Mouse (Mus musculus): ENCODE measurements around the gene Hoxa3. TPM values are rescaled to one million over a fixed set of nuclear protein-coding genes. Genes with fewer than 3 reads are reported as not detected.

Hoxa3 gene
- polyA plus RNA-seq, 1 experiment from 2014 or later = 0.32 TPM

DNA sequence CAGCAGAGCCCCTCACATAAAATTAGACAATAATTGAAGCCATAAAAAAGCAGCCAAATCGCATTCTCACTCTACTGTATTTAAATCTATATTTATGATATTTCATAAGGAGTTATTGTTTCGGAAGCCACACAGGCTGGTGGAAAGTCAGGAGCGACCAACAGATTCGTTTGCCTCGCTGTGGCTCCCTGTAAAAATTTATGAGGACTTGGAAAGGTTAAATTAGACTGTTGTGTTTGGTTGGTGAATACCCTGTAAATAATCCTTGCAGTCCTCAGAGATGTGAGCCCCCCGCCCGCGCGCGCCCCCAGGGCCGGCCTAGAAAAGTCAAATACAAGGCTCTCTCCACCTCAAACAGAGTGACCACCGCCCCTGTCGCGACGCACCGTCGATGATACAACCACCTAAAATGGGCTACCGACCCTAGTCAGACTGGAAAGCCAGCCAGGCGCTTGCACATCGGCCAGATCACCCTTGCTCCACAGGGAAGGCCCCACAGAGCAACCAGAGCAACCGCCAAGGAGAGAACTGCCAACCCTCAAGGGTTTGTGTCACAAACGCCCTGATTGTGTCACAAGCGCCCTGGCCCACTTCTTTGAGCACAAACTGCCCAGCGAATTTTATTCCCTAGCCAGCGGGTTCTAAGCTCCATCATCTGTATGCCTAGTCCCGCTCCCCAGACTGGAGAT lies 13.6 kb upstream of the Hoxa3 start:
- no peak overlapping the region for H3K4me3 ChIP-seq (replicated peaks)
- no peaks in the 10 kb centered on the region for H3K9me3 ChIP-seq
- peaks cover 2% of the 10 kb centered on the region; the same call in 1 of the 2 replicates for H3K4me1 ChIP-seq
- no peak overlapping the region for H3K27ac ChIP-seq
- no peak overlapping the region for H3K4me2 ChIP-seq
- WGBS = 3% methylated on average over 26 of the region's 26 CpGs
- no peak for ATAC-seq (ENCODE audit: low FRiP score)
- H3K9ac ChIP-seq = no peak overlapping the region
- no peaks in the 10 kb centered on the region for H3K36me3 ChIP-seq (replicated peaks)
- peaks cover 93% of the 10 kb centered on the region for H3K27me3 ChIP-seq

DNA sequence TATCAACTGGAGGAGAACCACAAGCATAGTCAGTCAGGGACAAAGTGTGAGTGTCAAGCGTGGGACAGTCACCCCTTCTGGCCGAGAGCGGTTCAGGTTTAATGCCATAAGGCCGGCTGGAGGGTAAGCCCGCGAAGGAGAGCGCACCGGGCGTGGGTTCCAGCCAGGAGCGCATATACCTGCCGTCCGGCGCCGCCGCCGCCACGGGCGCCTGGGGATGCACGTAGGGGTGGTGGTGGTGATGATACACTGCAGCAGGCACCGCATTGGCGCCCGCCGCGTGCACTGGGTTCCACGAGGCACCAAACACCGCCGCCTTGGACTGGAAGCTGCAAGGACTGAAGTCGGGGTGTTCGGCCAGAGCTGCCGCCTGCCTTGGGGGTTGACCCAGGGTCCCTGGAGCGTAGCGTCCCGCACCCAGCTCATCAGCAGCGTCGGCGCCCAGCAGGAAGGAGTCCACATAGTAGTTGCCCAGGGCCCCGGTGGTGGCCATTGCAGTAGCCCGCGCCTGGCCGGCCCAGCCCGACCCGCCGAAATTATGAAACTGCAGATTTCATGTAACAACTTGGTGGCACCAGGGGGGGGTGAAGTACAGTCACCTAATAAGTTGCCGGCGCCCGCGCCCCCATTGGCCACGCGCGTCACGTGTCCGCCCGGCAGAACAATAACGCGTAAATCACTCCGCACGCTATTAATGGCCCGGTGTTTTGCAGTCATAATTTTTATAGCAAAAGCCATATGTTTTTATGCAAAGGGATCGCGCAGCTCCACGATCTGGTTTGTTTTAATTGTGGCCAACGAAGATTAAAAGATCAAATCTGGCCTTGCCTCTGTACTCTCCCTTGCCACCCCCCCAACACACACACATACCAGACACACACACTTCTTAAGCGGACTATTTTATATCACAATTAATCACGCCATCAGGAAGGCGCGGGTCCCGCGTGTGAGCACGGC lies 12.8 kb upstream of the Hoxa3 start:
- no peak overlapping the region for H3K4me2 ChIP-seq
- 0 out of 2 replicates have a peak overlapping the region, but pooled peaks have one; percentile 8 for H3K4me3 ChIP-seq (replicated peaks)
- peaks cover 97% of the 10 kb centered on the region for H3K27me3 ChIP-seq
- no peak overlapping the region for H3K9ac ChIP-seq
- 3% methylated on average over 69 of the region's 69 CpGs for WGBS
- no peak overlapping the region for H3K27ac ChIP-seq
- no peaks in the 10 kb centered on the region for H3K36me3 ChIP-seq (replicated peaks)
- no peaks in the 10 kb centered on the region for H3K9me3 ChIP-seq
- ATAC-seq (ENCODE audit: low FRiP score) = no peak
- peaks cover 7% of the 10 kb centered on the region; the same call in 1 of the 2 replicates for H3K4me1 ChIP-seq

DNA sequence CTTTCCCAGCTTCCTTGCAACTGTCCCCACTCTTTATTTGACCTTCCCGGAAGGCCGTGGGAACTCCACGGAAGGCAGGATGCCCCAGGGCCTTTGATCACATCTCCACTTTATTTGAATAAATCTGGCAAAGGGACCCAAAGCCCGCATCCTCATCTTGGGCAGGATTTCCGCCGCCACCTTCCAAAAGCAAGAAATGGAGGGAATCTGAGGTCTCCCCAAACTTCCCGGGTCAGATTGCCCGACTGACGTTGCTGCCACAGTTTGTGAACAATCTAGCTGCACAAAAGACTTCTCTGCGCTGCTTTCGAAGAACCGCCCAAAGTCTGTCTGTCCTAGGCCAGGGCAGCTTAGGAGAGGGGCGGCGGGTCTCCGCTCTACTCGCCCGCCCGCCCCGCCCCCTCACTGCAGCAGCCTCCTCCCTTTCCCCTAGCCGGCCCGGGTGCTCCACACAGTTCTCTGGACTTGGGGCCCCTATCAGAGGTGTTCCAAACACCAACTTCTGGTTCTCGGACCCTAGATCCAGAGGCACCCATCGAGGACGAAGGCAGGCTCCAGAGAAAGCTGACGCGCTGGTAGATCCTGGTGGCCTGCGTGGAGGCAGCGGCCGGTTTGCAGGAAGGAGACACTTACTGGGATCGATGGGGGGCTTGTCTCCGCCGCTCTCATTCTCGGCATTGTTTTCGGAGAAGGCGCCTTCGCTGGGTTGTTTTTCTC lies 11.9 kb upstream of the Hoxa3 start:
- no peak overlapping the region for H3K4me3 ChIP-seq (replicated peaks)
- H3K27me3 ChIP-seq = peaks cover 97% of the 10 kb centered on the region
- WGBS = 2% methylated on average over 36 of the region's 36 CpGs
- H3K36me3 ChIP-seq (replicated peaks) = no peaks in the 10 kb centered on the region
- no peak overlapping the region for H3K27ac ChIP-seq
- H3K9ac ChIP-seq = no peak overlapping the region
- ATAC-seq (ENCODE audit: low FRiP score) = no peak
- no peaks in the 10 kb centered on the region for H3K9me3 ChIP-seq
- no peak overlapping the region for H3K4me2 ChIP-seq
- H3K4me1 ChIP-seq = peaks cover 7% of the 10 kb centered on the region; the same call in 1 of the 2 replicates

DNA sequence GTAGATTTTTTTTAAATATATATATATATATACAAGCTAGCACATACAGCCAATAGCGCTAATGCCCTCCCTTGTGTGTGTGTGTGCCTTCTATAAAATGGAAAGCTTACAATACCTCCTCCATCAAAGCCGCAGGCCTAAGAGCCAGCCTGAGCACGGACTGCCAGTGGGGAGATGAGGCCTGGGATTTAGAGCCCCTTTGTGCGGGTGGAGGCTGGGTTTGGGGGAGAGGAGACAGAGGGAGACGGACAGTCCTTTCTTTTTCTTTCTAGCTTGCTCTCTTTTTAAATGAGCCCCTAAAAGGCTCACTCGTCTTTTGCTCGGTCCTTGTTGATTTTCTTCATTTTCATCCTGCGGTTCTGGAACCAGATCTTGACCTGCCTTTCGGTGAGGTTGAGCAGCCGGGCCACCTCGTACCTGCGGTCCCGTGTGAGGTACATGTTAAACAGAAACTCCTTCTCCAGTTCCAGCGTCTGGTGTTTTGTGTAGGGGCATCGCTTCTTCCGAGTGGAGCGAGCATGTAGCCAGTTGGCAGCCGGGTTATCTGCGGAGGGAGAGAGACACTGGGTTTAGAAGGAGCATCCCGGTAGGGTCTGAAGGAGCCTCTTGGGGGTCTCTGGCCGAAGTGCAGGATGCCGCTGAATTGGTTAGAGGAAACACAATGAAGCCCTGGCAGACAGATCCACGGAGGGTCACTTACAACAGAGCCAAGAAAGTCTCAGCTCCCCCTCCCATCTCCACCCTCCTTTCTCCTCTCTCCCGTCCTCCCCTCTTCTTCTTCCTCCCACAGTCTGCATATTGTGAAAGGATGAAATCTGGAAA lies 11.0 kb upstream of the Hoxa3 start:
- Histone ChIP-seq H3K9ac (no peak overlapping the region), H3K27me3 (peaks cover 97% of the 10 kb centered on the region), H3K9me3 (no peaks in the 10 kb centered on the region), H3K27ac (no peak overlapping the region), H3K4me1 (peaks cover 7% of the 10 kb centered on the region; the same call in 1 of the 2 replicates), H3K36me3 (replicated peaks) (no peaks in the 10 kb centered on the region), H3K4me2 (no peak overlapping the region), H3K4me3 (replicated peaks) (no peak overlapping the region)
- ATAC-seq (ENCODE audit: low FRiP score) = no peak
- WGBS = 1% methylated on average over 23 of the region's 24 CpGs

DNA sequence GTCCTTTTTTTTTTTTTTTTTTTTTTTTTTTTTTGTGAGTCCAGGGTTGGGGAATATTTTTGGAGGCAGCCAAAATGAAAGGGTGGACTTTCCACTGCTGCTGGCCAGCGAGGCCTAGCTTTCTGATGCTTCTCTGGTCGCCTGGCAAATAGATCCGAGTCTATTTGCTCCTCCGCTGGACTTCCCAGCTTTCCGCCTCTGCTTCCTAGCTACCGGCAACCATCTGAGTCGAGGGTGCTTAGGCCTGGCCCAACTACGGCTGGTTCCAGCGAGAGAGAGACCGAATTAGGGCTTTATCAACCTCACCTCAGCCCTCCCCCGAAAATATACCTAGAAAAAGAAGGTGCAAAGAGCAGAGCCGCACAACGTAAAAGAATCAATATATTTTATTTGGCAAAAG lies 9.6 kb upstream of the Hoxa3 start:
- no peaks in the 10 kb centered on the region for H3K9me3 ChIP-seq
- no peak for ATAC-seq (ENCODE audit: low FRiP score)
- peaks cover 7% of the 10 kb centered on the region; the same call in 1 of the 2 replicates for H3K4me1 ChIP-seq
- no peaks in the 10 kb centered on the region for H3K36me3 ChIP-seq (replicated peaks)
- no peak overlapping the region for H3K4me3 ChIP-seq (replicated peaks)
- no peak overlapping the region for H3K27ac ChIP-seq
- no peak overlapping the region for H3K4me2 ChIP-seq
- no peak overlapping the region for H3K9ac ChIP-seq
- WGBS = 9% methylated on average over 13 of the region's 13 CpGs
- peaks cover 99% of the 10 kb centered on the region for H3K27me3 ChIP-seq

DNA sequence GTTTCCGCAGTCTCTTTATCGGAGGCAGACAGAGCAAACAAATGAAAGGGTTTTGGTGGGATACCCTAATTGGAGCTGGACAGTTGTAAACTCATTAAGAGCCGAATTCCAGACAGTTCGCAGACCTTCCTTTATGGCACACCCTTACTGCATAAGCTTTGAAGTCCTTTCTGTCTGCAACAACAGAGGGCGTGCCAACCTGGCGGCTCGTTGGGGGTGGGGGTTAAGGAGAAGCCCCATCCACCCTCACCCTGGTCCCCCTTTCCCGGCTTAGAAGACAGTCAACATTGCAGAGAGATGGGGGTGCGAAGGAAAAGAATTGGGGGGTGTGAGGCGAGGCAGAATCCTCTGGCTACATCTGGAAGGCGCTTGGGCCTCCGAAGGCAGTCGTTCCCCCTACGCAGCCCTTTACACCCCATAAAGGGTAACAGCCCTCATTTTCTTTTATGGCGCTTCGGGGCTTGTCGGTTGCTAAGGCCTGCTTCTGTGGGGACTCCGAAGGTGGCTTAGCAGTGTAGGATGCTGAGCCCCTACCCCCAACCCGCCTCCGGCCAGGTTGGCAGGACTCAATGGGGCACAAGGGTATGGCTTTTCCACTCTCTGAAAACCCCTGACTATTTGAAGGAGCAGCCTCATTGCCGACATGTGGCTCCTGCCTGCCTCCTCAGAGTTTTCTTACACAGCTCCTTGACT lies 9.0 kb upstream of the Hoxa3 start:
- peak overlapping the region; percentile 39 for H3K4me3 ChIP-seq (replicated peaks)
- H3K36me3 ChIP-seq (replicated peaks) = no peaks in the 10 kb centered on the region
- no peak overlapping the region for H3K9ac ChIP-seq
- peaks cover 11% of the 10 kb centered on the region for H3K4me1 ChIP-seq
- WGBS = 7% methylated on average over 21 of the region's 21 CpGs
- H3K27ac ChIP-seq = no peak overlapping the region
- ATAC-seq (ENCODE audit: low FRiP score) = peak; percentile 9; the same call in 1 of the 2 replicates
- H3K4me2 ChIP-seq = peak overlapping the region; percentile 61
- peaks cover 99% of the 10 kb centered on the region for H3K27me3 ChIP-seq
- no peaks in the 10 kb centered on the region for H3K9me3 ChIP-seq

DNA sequence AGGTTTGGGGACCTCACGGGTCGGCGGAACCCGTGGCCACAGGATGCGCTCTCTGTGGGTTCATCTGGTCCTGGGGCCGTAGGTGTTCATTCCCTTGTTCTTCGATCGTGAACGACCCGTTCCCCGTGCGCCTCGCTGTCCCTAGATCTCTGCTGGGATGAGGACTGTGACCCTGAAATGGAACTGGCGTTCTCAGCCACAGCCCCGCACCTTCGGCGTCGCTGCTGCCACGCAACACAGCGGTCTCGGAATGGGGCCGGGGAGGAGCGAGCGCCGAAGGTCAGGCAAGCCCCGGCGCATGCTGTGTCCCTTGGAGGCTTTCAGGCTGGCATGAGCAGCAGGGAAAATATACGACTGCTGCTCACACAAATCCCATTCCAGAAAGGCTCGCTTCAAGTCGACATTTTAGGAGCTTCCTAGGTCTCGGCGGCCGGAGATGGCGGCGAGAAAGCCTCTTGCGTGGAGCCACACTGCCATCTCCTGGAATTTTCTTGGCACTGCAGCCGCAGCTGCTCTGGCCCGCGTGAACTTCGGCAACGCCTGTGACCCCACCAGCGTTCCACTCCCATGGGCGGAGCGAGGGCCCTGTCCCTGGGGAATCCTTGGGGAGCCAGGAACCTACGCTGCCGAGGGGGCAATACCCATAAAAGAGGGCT lies 8.3 kb upstream of the Hoxa3 start, which contains the start of gene Hoxa7:
Hoxa7 (minus strand) TSS at position 518 of the 656 bp plus-strand sequence.
- Histone ChIP-seq H3K9ac (no peak within 1 kb of the TSS), H3K4me1 (peaks cover 16% of the 10 kb centered on the region), H3K4me3 (replicated peaks) (peak within 1 kb of the TSS; percentile 39), H3K36me3 (replicated peaks) (no peaks in the 10 kb centered on the region), H3K27me3 (peaks cover 99% of the 10 kb centered on the region), H3K4me2 (peak within 1 kb of the TSS; percentile 61), H3K27ac (no peak within 1 kb of the TSS), H3K9me3 (no peaks in the 10 kb centered on the region)
- WGBS = under 1% methylated on average over 46 of the region's 46 CpGs
- ATAC-seq (ENCODE audit: low FRiP score) = peak; percentile 61

DNA sequence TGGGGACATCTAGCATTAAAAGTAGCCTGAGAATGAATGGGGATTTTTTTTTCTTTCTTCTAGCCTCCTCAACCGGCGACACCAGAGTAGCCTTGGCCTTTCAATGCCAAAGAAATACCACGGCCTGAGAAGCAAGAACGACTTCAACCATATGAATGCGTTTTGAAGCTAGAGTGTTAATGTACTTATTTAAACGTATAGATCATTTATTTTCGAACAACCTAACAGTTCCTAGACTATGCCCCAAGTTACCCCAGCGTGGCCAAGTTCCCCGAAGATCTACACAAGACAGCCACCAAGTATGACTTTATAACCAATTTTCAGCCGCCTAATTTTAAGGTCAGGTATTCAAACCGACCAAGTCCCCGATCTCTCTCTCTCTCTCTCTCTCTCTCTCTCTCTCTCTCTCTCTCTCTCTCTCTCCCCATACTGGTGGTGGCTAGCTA lies 7.8 kb upstream of the Hoxa3 start:
- peak overlapping the region; percentile 61 for H3K4me2 ChIP-seq
- peaks cover 99% of the 10 kb centered on the region for H3K27me3 ChIP-seq
- ATAC-seq (ENCODE audit: low FRiP score) = no peak
- H3K9me3 ChIP-seq = no peaks in the 10 kb centered on the region
- no peaks in the 10 kb centered on the region for H3K36me3 ChIP-seq (replicated peaks)
- H3K4me1 ChIP-seq = peaks cover 16% of the 10 kb centered on the region
- no peak overlapping the region for H3K27ac ChIP-seq
- no peak overlapping the region for H3K9ac ChIP-seq
- peak overlapping the region; percentile 39 for H3K4me3 ChIP-seq (replicated peaks)
- WGBS = 6% methylated on average over 12 of the region's 12 CpGs

DNA sequence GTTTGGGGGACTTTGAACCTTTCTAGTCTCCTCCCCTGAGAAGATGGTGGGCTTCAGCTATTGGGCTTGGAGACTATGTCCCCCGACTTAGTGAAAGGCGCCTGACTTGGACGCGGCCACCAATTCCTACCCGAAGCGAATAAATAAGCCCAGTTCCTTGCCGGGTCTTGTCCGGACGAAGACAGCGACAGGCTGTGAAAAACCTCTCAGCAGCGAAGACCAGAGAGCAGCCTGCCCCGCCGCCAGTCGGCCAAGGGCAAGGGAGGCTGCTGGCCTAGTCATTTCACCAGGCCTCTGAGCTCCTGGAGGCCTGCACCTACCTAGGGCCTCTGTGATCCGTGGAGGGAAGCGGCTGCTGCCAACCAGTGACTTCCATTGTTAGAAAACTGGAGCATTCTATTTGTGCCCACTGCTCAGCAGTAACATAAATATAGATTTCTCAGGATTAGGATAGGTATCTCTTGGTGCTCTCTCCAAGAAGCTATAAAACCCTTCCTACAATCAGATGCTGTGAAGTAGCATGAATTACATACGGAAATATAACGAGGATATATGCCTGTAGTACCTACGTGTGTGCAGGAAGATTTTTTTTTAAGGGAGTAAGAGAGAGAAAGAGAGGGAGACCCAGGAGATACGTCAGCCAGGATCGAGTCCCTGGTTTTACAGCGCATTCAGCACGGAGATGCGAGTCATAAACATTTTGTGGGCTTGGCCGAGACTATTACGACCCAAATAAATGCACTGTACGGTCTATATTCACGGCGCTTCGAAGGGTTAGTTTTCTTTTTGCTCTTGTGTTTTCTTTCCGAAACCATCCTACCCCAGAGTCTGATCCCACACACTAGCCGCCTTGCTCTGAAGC lies 7.1 kb upstream of the Hoxa3 start:
- H3K4me3 ChIP-seq (replicated peaks) = no peak overlapping the region
- H3K9ac ChIP-seq = no peak overlapping the region
- H3K27ac ChIP-seq = no peak overlapping the region
- peaks cover 16% of the 10 kb centered on the region for H3K4me1 ChIP-seq
- 9% methylated on average over 32 of the region's 32 CpGs for WGBS
- H3K9me3 ChIP-seq = no peaks in the 10 kb centered on the region
- no peaks in the 10 kb centered on the region for H3K36me3 ChIP-seq (replicated peaks)
- no peak for ATAC-seq (ENCODE audit: low FRiP score)
- no peak overlapping the region for H3K4me2 ChIP-seq
- H3K27me3 ChIP-seq = peaks cover 99% of the 10 kb centered on the region

Data from forebrain, embryonic 12.5 days (tissue).